Mouse (Mus musculus): ENCODE results near the gene Hoxb8.

Gene Hoxb8

GRCm38 (mm10) chr11:96281855-96282570 is at the start of gene Hoxb8:
TSS of gene Hoxb8 (plus strand) at chr11:96281905.
- no peak for DNase-seq (ENCODE audit: low spot score in 2 of 2)

- DNase-seq (ENCODE audit: low spot score in 2 of 2) = peak; percentile 21 to 32
Observed at GRCm38 (mm10) chr11:96234906-96235305, 46.8 kb upstream of the Hoxb8 start.

GRCm38 (mm10) chr11:96240211-96240610 is 41.5 kb upstream of the Hoxb8 start:
- peak; percentile 29 to 44 for DNase-seq (ENCODE audit: low spot score in 2 of 2)

- no peak for DNase-seq (ENCODE audit: low spot score in 2 of 2)
Observed at GRCm38 (mm10) chr11:96250901-96251300, 30.8 kb upstream of the Hoxb8 start.

GRCm38 (mm10) chr11:96251480-96252031 is 30.1 kb upstream of the Hoxb8 start:
- DNase-seq (ENCODE audit: low spot score in 2 of 2) = no peak

- no peak for DNase-seq (ENCODE audit: low spot score in 2 of 2)
Observed at GRCm38 (mm10) chr11:96252541-96253120, 29.1 kb upstream of the Hoxb8 start.

GRCm38 (mm10) chr11:96254221-96254620 is 27.5 kb upstream of the Hoxb8 start:
- no peak for DNase-seq (ENCODE audit: low spot score in 2 of 2)

GRCm38 (mm10) chr11:96255111-96255995 is 26.4 kb upstream of the Hoxb8 start:
- no peak for DNase-seq (ENCODE audit: low spot score in 2 of 2)

GRCm38 (mm10) chr11:96255996-96256445 is 25.7 kb upstream of the Hoxb8 start:
- DNase-seq (ENCODE audit: low spot score in 2 of 2) = no peak

- DNase-seq (ENCODE audit: low spot score in 2 of 2) = no peak
Observed at GRCm38 (mm10) chr11:96257141-96257540, 24.6 kb upstream of the Hoxb8 start.

- no peak for DNase-seq (ENCODE audit: low spot score in 2 of 2)
Observed at GRCm38 (mm10) chr11:96259038-96259437, 22.7 kb upstream of the Hoxb8 start.

- DNase-seq (ENCODE audit: low spot score in 2 of 2) = no peak
Observed at GRCm38 (mm10) chr11:96259511-96259910, 22.2 kb upstream of the Hoxb8 start.

GRCm38 (mm10) chr11:96260310-96260970 is 21.3 kb upstream of the Hoxb8 start:
- no peak for DNase-seq (ENCODE audit: low spot score in 2 of 2)

GRCm38 (mm10) chr11:96261323-96261890 is 20.3 kb upstream of the Hoxb8 start:
- DNase-seq (ENCODE audit: low spot score in 2 of 2) = no peak

- no peak for DNase-seq (ENCODE audit: low spot score in 2 of 2)
Observed at GRCm38 (mm10) chr11:96262262-96262830, 19.4 kb upstream of the Hoxb8 start.

GRCm38 (mm10) chr11:96263636-96264389 is 17.9 kb upstream of the Hoxb8 start:
- no peak for DNase-seq (ENCODE audit: low spot score in 2 of 2)

GRCm38 (mm10) chr11:96264390-96265020 is 17.2 kb upstream of the Hoxb8 start:
- DNase-seq (ENCODE audit: low spot score in 2 of 2) = no peak

GRCm38 (mm10) chr11:96265954-96266353 is 15.8 kb upstream of the Hoxb8 start:
- DNase-seq (ENCODE audit: low spot score in 2 of 2) = no peak

Measured in frontal cortex, postnatal 25 days (tissue).